Mouse (Mus musculus) gastrocnemius, postnatal 25 days (tissue): ENCODE measurements around the gene Plvap. TPM values are rescaled to one million over a fixed set of nuclear protein-coding genes. Genes with fewer than 3 reads are reported as not detected.
"Not testable (repeated sequence)": the region's sequence is repeated elsewhere in the genome, so short reads cannot be mapped to it uniquely, and the experiment has no call there.

ENCODE experiments used
- DNase-seq: peaks from one replicate; pipeline ENCODE4 v3.0.0; 2022
- total RNA-seq, 2 experiments: library from RNA; stranded (reverse); gene quantifications; 1 replicate in 1 of 2; 2 replicates in 1 of 2; pipeline ENCODE4 v1.2.3; 2021

Gene Plvap
- total RNA-seq, 2 experiments from 2014 or later = 8.4 to 22.5 TPM

DNA sequence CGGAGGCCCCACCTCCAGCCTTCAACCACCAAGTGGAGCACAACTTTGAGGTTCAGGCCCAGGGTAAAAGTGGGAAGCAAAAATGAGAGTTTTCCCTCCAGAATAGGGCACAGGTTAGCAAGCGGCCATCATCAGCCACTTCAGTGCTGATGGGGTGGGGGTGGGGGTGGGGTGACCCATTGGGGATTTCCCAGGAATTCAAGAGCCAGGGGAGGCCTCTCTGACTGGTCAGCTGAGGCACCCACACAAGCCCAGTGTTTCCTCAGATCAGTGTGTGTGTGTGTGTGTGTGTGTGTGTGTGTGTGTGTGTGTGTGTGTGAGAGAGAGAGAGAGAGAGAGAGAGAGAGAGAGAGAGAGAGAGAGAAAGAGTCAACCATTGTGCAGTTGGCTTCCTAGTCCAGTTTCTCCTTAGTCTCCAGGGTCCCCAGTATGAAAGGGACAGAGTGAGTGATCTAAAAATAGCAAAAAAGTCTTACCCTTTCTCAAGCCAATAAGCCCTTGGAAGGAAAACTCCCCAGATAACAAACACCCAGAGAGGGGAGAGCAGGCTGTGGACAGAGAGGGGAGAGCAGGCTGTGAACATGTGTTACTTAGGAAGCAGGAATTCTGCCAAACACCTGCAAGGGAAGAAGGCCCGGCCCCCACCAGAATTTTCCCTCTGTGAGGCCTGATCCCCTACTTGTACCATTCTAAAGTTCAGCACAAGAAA is 15.8 kb upstream of the Plvap start:
- no peak for DNase-seq

DNA sequence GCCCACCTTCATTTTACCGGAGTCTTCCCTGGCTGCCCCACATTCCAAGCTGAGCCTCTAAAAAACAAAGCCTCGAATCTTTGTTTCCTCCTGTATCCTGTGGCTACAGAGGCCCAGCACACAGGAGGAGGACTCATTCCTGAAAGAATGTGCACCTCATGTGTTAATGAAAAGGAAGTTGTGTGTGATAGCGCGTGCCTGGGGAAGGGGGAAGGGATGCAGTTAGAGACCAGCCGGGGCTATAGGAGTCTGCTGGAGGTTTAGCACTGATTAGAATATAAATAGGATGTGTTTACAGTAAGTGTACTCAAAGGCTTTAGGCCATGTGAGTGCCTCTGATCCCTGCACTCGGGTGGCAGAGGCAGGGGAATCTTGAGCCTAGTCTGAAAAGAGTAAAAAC is 14.7 kb upstream of the Plvap start:
- no peak for DNase-seq

GRCm38 (mm10) chr8:71525226-71526050 is 13.9 kb upstream of the Plvap start, which contains the start of gene Ccdc194:
Gene Ccdc194, minus strand, starts transcription at chr8:71525711.
- no peak for DNase-seq

DNA sequence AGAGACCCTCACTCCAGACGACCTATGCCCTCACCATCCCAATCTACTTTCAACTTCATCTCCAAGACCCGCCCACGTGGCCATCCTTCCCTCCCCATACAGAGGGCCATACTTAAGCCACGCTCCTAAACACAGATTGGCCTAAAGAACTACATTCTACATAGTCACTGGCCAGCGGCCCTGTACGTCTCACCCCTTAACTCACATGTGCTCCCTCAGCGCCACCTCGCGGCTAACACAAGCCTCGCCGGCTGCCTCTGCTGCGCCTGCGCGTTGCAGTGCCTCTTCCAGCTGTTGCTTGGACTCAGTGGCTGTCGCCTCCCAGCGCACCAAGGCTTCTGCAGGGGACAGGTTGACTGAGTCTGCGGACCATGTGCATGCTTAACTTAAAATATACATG is 10.1 kb upstream of the Plvap start:
- DNase-seq = peak; percentile 90

- not testable (repeated sequence) for DNase-seq
Observed at GRCm38 (mm10) chr8:71519037-71519825, 7.7 kb upstream of the Plvap start.

GRCm38 (mm10) chr8:71516786-71517185 is 5.2 kb upstream of the Plvap start:
- DNase-seq = no peak

GRCm38 (mm10) chr8:71515043-71515442 is 3.5 kb upstream of the Plvap start:
- DNase-seq = no peak

GRCm38 (mm10) chr8:71513018-71513754 is 1.6 kb upstream of the Plvap start:
- no peak for DNase-seq

- DNase-seq = peak; percentile 27
Observed at GRCm38 (mm10) chr8:71509316-71509715, 2.2 kb downstream of the Plvap start.

- peak; percentile 84 for DNase-seq
Observed at GRCm38 (mm10) chr8:71507589-71508104, 3.9 kb downstream of the Plvap start.

DNA sequence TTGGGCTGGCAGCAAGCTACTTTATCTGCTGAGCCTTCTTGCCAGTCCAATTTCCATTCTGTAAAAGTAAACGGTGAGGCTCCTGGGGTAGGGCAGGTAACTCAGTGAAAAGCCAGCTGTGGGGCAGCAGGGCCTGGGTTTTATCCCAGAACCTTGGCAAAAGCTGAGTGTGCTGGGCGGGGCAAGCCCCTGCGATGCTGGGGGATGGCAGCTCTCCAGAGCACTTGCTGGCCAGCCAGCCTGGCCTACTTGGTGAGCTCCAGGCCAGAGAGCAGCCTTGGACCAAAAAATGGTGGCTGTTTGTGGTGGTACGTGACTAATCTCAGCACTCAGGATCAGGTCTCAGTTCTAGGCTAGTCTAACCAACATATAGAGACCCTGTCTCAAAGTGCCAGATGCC is 5.6 kb downstream of the Plvap start:
- peak; percentile 59 for DNase-seq

- no peak for DNase-seq
Observed at GRCm38 (mm10) chr8:71505326-71505725, 6.2 kb downstream of the Plvap start.

- no peak for DNase-seq
Observed at GRCm38 (mm10) chr8:71504349-71504748, 7.2 kb downstream of the Plvap start.

- peak; percentile 8 for DNase-seq
Observed at GRCm38 (mm10) chr8:71498816-71499690, 12.5 kb downstream of the Plvap start.

DNA sequence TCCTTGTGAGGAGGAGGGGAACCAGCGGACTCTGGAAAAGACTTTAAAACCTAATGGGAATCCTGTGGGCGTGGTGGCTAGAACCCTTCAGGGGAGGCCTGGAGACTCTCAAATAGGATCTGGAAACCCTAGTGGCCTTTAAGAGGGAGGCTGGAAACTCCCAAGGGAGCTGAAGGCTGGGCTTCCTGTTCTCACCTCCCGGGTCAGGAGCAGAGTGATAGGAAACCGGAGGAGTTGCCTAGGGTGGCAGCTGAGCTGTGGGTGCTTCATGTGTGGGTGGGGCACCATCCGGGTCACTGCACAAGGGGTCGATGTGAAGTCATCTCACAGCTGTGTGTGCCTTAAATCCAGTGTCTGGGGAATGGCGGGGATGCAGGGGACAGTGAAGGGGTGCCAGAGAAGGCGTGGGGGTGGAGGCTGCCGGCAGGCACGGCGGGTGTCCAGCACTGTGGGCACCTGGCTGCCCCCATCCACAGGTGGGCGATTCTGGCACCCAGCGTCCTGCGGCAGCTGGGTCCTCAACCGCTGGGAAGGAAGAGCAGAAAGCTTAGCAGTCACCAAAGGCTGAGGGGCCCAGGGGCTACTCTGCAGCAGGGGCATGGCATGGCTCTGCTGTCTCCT is 13.6 kb downstream of the Plvap start:
- peak; percentile 12 for DNase-seq

DNA sequence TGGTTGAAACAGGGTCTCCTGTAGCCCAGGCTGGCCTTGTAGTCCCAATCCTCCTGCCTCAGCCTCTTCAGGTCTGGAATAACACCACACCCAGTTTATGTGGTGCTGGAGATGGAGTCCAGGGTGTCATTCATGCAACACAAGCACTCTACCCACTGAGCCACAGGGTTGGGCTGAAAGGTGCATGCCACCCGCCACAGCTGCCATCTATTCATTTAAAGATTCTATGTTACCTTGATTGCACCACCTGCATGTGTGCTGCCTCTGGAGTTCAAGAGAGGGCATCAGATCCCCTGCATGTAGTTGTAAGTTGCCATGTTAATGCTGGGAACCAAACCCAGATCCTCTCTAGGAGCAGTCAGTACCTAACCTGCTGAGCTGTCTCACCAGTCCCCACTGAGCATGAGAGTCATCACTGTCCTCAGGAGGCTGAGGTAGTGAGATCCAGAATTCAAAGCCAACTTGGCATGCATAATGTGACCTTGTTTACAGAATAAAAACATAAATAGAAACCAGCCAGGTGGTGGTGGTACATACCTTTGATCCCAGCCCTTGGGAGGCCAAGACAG is 14.4 kb downstream of the Plvap start:
- DNase-seq = no peak

- DNase-seq = peak; percentile 87
Observed at GRCm38 (mm10) chr8:71496481-71496880, 15.1 kb downstream of the Plvap start.

DNA sequence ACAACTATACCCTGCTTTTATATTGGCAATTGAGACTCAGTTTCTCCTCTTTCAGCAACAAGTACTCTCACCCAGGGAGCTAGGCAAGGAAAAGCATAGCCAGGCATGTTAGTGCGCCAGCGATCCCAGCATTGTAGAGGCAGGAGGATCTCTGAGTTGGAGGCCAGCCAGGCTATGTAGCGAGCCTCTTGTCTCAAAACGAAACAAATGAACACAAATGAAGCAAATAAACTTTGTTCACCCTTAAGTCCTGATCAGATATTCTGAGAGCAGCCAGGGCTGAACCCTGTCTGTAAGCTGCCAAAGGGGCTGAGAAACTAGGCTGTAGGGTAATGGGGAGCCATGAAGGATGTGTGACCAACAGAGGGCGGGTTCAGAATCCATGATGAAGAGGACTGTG is 15.7 kb downstream of the Plvap start:
- no peak for DNase-seq

- DNase-seq = peak; percentile 76
Observed at GRCm38 (mm10) chr8:71495039-71495438, 16.5 kb downstream of the Plvap start.

- peak; percentile 86 for DNase-seq
Observed at GRCm38 (mm10) chr8:71488454-71488853, 23.1 kb downstream of the Plvap start.
